Mouse (Mus musculus): Measurements from ENCODE around the gene Per1.

GRCm38 (mm10) chr11:69135361-69135760 is 40.3 kb downstream of the Per1 start:
- TF ChIP-seq CTCF (IDR thresholded peaks at IDR 0.05; ENCODE audit: low read depth, low read length): no peak
- no peak for TF ChIP-seq TAL1 (conservative IDR thresholded peaks at IDR 0.05; ENCODE audit: low read depth, low read length)
